Mouse (Mus musculus) hindbrain, embryonic 15.5 days (tissue): ENCODE data around the gene Hnrnpr. TPM values are rescaled to one million over a fixed set of nuclear protein-coding genes. Genes with fewer than 3 reads are reported as not detected.
A peak's percentile ranks its signal among the peaks of the same experiment; 100 is the strongest.

Experiments
- ATAC-seq: fragments of 200-750 bp; cut with Nextera tagmentation; 2 replicates; pipeline ENCODE4 v1.8.0; 2017; ENCODE audit warnings: low read depth, moderate number of reproducible peaks, moderate TSS enrichment; ENCODE audit not compliant: low FRiP score
- H3K27ac ChIP-seq: fragments of 300-500 bp; sonication (generic); replicated peaks from 2 replicates; pipeline ENCODE4 v1.5.1; 2015; ENCODE audit warnings: mild to moderate bottlenecking, inconsistent platforms
- H3K27me3 ChIP-seq: fragments of 300-500 bp; sonication (generic); 2 replicates; pipeline ENCODE4 v1.6.1; 2015; ENCODE audit warnings: control low read depth, inconsistent platforms
- H3K36me3 ChIP-seq: fragments of 300-500 bp; sonication (generic); 2 replicates; pipeline ENCODE4 v1.6.1; 2015; ENCODE audit warnings: control low read depth, inconsistent platforms
- H3K4me1 ChIP-seq: fragments of 300-500 bp; sonication (generic); replicated peaks from 2 replicates; pipeline ENCODE4 v1.6.1; 2015; ENCODE audit warnings: control low read depth, inconsistent platforms
- H3K4me2 ChIP-seq: fragments of 300-500 bp; sonication (generic); 2 replicates; pipeline ENCODE4 v1.6.1; 2015; ENCODE audit warnings: moderate library complexity, mild to moderate bottlenecking, inconsistent platforms
- H3K4me3 ChIP-seq: fragments of 300-500 bp; sonication (generic); 2 replicates; pipeline ENCODE4 v1.5.1; 2015; ENCODE audit warnings: mild to moderate bottlenecking, inconsistent platforms
- H3K9ac ChIP-seq: fragments of 300-500 bp; sonication (generic); 2 replicates; pipeline ENCODE4 v1.6.1; 2015; ENCODE audit warnings: inconsistent platforms
- H3K9me3 ChIP-seq: fragments of 300-500 bp; sonication (generic); 2 replicates; pipeline ENCODE4 v1.6.1; 2016; ENCODE audit warnings: control low read depth, inconsistent platforms
- WGBS: fragments of 180-500 bp; shearing (Covaris S2); methylation state at CpG from one replicate; pipeline ENCODE4 v1.1.7; 2015; 5-methylcytosine and 5-hydroxymethylcytosine counted together
- polyA plus RNA-seq: library from polyadenylated mRNA; unstranded; fragments of >200 nt; fragmentation: Nextera tagmentation; extraction: Ambion mirVana; gene quantifications from 2 replicates; pipeline ENCODE4 v1.2.1, GENCODE M21; 2015

The Hnrnpr gene
- polyA plus RNA-seq, 1 experiment from 2014 or later, result 177 TPM

GRCm38 (mm10) chr4:136367856-136368255 lies 57.1 kb downstream of the Hnrnpr start:
- WGBS, result 63% methylated on average over 4 of the region's 4 CpGs
- Histone ChIP-seq H3K27me3 (no peaks in the 10 kb centered on the region), H3K4me3 (no peak overlapping the region), H3K36me3 (no peaks in the 10 kb centered on the region), H3K9me3 (no peaks in the 10 kb centered on the region), H3K4me1 (no peaks in the 10 kb centered on the region), H3K4me2 (no peak overlapping the region), H3K9ac (no peak overlapping the region), H3K27ac (no peak overlapping the region)
- no peak for ATAC-seq

- Histone ChIP-seq H3K4me3 (no peak overlapping the region), H3K36me3 (no peaks in the 10 kb centered on the region), H3K4me1 (peaks cover 12% of the 10 kb centered on the region), H3K27me3 (no peaks in the 10 kb centered on the region), H3K9me3 (no peaks in the 10 kb centered on the region), H3K27ac (no peak overlapping the region), H3K4me2 (no peak overlapping the region), H3K9ac (no peak overlapping the region)
- ATAC-seq, result no peak
- 1% methylated on average over 3 of the region's 3 CpGs for WGBS
Measured at GRCm38 (mm10) chr4:136369727-136370126, 59.0 kb downstream of the Hnrnpr start.

- Histone ChIP-seq H3K36me3 (no peaks in the 10 kb centered on the region), H3K4me1 (peaks cover 12% of the 10 kb centered on the region), H3K4me3 (no peak overlapping the region), H3K9ac (no peak overlapping the region), H3K27ac (peak overlapping the region; percentile 2; the same call in 1 of the 2 replicates), H3K27me3 (no peaks in the 10 kb centered on the region), H3K4me2 (no peak overlapping the region), H3K9me3 (no peaks in the 10 kb centered on the region)
- 29% methylated on average over 14 of the region's 14 CpGs for WGBS
- ATAC-seq, result no peak
Measured at GRCm38 (mm10) chr4:136373494-136374181, 62.9 kb downstream of the Hnrnpr start.

- no peaks in the 10 kb centered on the region for H3K9me3 ChIP-seq
- H3K4me1 ChIP-seq, result peaks cover 12% of the 10 kb centered on the region
- no peaks in the 10 kb centered on the region for H3K27me3 ChIP-seq
- no peak overlapping the region for H3K4me3 ChIP-seq
- H3K27ac ChIP-seq, result no peak overlapping the region
- H3K4me2 ChIP-seq, result no peak overlapping the region
- ATAC-seq, result no peak
- no peak overlapping the region for H3K9ac ChIP-seq
- H3K36me3 ChIP-seq, result no peaks in the 10 kb centered on the region
- 75% methylated on average over 5 of the region's 5 CpGs for WGBS
Measured at GRCm38 (mm10) chr4:136377001-136377400, 66.3 kb downstream of the Hnrnpr start.

- Histone ChIP-seq H3K27ac (no peak overlapping the region), H3K9ac (no peak overlapping the region), H3K27me3 (no peaks in the 10 kb centered on the region), H3K4me3 (no peak overlapping the region), H3K4me1 (0 out of 2 replicates have a peak, but pooled peaks cover 5% of the 10 kb centered on the region), H3K36me3 (no peaks in the 10 kb centered on the region), H3K4me2 (no peak overlapping the region), H3K9me3 (no peaks in the 10 kb centered on the region)
- 86% methylated on average over 5 of the region's 5 CpGs for WGBS
- ATAC-seq, result no peak
Measured at GRCm38 (mm10) chr4:136383052-136383451, 72.3 kb downstream of the Hnrnpr start.

GRCm38 (mm10) chr4:136383839-136384238 lies 73.1 kb downstream of the Hnrnpr start:
- H3K9ac ChIP-seq, result no peak overlapping the region
- 0 out of 2 replicates have a peak, but pooled peaks cover 5% of the 10 kb centered on the region for H3K4me1 ChIP-seq
- no peaks in the 10 kb centered on the region for H3K9me3 ChIP-seq
- H3K27ac ChIP-seq, result no peak overlapping the region
- no peak overlapping the region for H3K4me2 ChIP-seq
- H3K4me3 ChIP-seq, result no peak overlapping the region
- no peaks in the 10 kb centered on the region for H3K36me3 ChIP-seq
- no peak for ATAC-seq
- no peaks in the 10 kb centered on the region for H3K27me3 ChIP-seq
- 62% methylated on average over 6 of the region's 6 CpGs for WGBS

- WGBS, result 59% methylated on average over 11 of the region's 11 CpGs
- no peak overlapping the region for H3K27ac ChIP-seq
- H3K4me1 ChIP-seq, result 0 out of 2 replicates have a peak, but pooled peaks cover 5% of the 10 kb centered on the region
- H3K4me2 ChIP-seq, result no peak overlapping the region
- ATAC-seq, result no peak
- no peaks in the 10 kb centered on the region for H3K27me3 ChIP-seq
- no peak overlapping the region for H3K4me3 ChIP-seq
- no peaks in the 10 kb centered on the region for H3K9me3 ChIP-seq
- no peak overlapping the region for H3K9ac ChIP-seq
- no peaks in the 10 kb centered on the region for H3K36me3 ChIP-seq
Measured at GRCm38 (mm10) chr4:136387261-136387660, 76.5 kb downstream of the Hnrnpr start.

GRCm38 (mm10) chr4:136401806-136402205 lies 91.1 kb downstream of the Hnrnpr start:
- Histone ChIP-seq H3K27ac (no peak overlapping the region), H3K9ac (no peak overlapping the region), H3K36me3 (no peaks in the 10 kb centered on the region), H3K4me3 (no peak overlapping the region), H3K4me2 (no peak overlapping the region), H3K4me1 (no peaks in the 10 kb centered on the region), H3K27me3 (no peaks in the 10 kb centered on the region), H3K9me3 (no peaks in the 10 kb centered on the region)
- no peak for ATAC-seq
- WGBS, result 86% methylated on average over 10 of the region's 10 CpGs

- no peak for ATAC-seq
- WGBS, result 53% methylated on average over 11 of the region's 11 CpGs
- no peak overlapping the region for H3K27ac ChIP-seq
- H3K9ac ChIP-seq, result no peak overlapping the region
- H3K4me3 ChIP-seq, result no peak overlapping the region
- no peaks in the 10 kb centered on the region for H3K27me3 ChIP-seq
- H3K9me3 ChIP-seq, result no peaks in the 10 kb centered on the region
- peaks cover 10% of the 10 kb centered on the region; the same call in 1 of the 2 replicates for H3K4me1 ChIP-seq
- no peak overlapping the region for H3K4me2 ChIP-seq
- no peaks in the 10 kb centered on the region for H3K36me3 ChIP-seq
Measured at GRCm38 (mm10) chr4:136407831-136408230, 97.1 kb downstream of the Hnrnpr start.

Other genes with a start within 250 kb of the Hnrnpr start
- gene Id3, start 167.4 kb upstream of the Hnrnpr start, polyA plus RNA-seq, result 208 TPM in 2 replicates
- gene E2f2, start 138.5 kb upstream of the Hnrnpr start, polyA plus RNA-seq, result 2.8 and 3.6 TPM in 2 replicates
- gene Asap3, start 104.6 kb upstream of the Hnrnpr start, polyA plus RNA-seq, result 5.8 and 6.5 TPM in 2 replicates
- gene Tcea3, start 63.2 kb upstream of the Hnrnpr start, polyA plus RNA-seq, result 2.4 TPM in 2 replicates
- gene Zfp46, start 26.3 kb upstream of the Hnrnpr start, polyA plus RNA-seq, result 38.8 and 41.3 TPM in 2 replicates
- 1.9 and 3.3 TPM in 2 replicates for gene Htr1d, start 112.6 kb downstream of the Hnrnpr start, polyA plus RNA-seq
- 0.33 and 0.51 TPM in 2 replicates for gene 6030445D17Rik, start 151.3 kb downstream of the Hnrnpr start, polyA plus RNA-seq
- 58.1 and 61.2 TPM in 2 replicates for gene Luzp1, start 158.8 kb downstream of the Hnrnpr start, polyA plus RNA-seq